Mouse (Mus musculus): ENCODE data around the gene Cbfa2t2. TPM values are rescaled to one million over a fixed set of nuclear protein-coding genes. Genes with fewer than 3 reads are reported as not detected.

Gene Cbfa2t2
- polyA plus RNA-seq, 1 experiment, result 8.5 TPM

GRCm38 (mm10) chr2:154549127-154549885 is 113.0 kb downstream of the Cbfa2t2 start:
- no peaks in the 10 kb centered on the region for H3K36me3 ChIP-seq (ENCODE audit: control insufficient read depth, insufficient read depth)
- H3K4me3 ChIP-seq (ENCODE audit: insufficient read depth, poor library complexity, severe bottlenecking), result peak overlapping the region; percentile 21
- no peaks in the 10 kb centered on the region for H3K27me3 ChIP-seq (ENCODE audit: control insufficient read depth, insufficient read depth, insufficient read length)
- no peaks in the 10 kb centered on the region for H3K79me2 ChIP-seq (ENCODE audit: control insufficient read depth, insufficient read depth)
- H3ac ChIP-seq (ENCODE audit: control insufficient read depth, insufficient read length, low read depth), result peak overlapping the region; percentile 59
- no peaks in the 10 kb centered on the region for H3K79me3 ChIP-seq (ENCODE audit: low read depth)
- TF ChIP-seq MYOG (IDR thresholded peaks at IDR 0.05; ENCODE audit: control insufficient read depth, extremely low read depth, insufficient read length), result no peak
- no peak for TF ChIP-seq CTCF (IDR thresholded peaks at IDR 0.05; ENCODE audit: control insufficient read depth, insufficient read depth, insufficient read length)
- TF ChIP-seq FOSL1 (IDR thresholded peaks at IDR 0.05; ENCODE audit: insufficient read depth, low read length, poor library complexity, severe bottlenecking), result no peak
- TF ChIP-seq MAX (IDR thresholded peaks at IDR 0.05), result no peak

- no peak overlapping the region for H3K4me3 ChIP-seq (ENCODE audit: insufficient read depth, poor library complexity, severe bottlenecking)
- no peak for TF ChIP-seq MYOG (IDR thresholded peaks at IDR 0.05; ENCODE audit: control insufficient read depth, extremely low read depth, insufficient read length)
- no peak for TF ChIP-seq MYOD1 (IDR thresholded peaks at IDR 0.05; ENCODE audit: control insufficient read depth, insufficient read length, low read depth)
- TF ChIP-seq CTCF (IDR thresholded peaks at IDR 0.05; ENCODE audit: control insufficient read depth, insufficient read depth, insufficient read length), result peak; percentile 35
- H3ac ChIP-seq (ENCODE audit: control insufficient read depth, insufficient read length, low read depth), result no peak overlapping the region
- H3K27me3 ChIP-seq (ENCODE audit: control insufficient read depth, insufficient read depth, insufficient read length), result no peaks in the 10 kb centered on the region
- no peaks in the 10 kb centered on the region for H3K79me2 ChIP-seq (ENCODE audit: control insufficient read depth, insufficient read depth)
- H3K36me3 ChIP-seq (ENCODE audit: control insufficient read depth, insufficient read depth), result no peaks in the 10 kb centered on the region
- H3K79me3 ChIP-seq (ENCODE audit: low read depth), result no peaks in the 10 kb centered on the region
Observed at GRCm38 (mm10) chr2:154549886-154550189, 113.6 kb downstream of the Cbfa2t2 start.

DNA sequence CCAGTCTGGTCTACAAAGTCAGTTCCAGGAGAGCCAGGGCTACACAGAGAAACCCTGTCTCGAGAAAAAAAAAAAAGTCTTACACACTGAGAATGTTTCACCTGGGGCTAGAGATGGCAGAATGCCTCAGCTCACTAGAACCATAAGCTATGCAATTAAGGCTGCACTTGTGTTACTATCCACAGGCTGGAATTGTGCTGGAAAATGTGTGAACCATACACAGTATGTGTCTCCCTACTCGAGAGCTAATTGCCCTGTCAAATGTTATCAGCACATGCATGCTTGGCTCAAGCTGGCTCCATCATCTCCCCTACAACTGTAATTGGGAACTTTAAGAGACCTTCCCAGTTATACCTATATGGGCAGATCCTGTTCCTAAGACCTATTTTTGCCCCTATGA is 114.7 kb downstream of the Cbfa2t2 start:
- Histone ChIP-seq H3ac (ENCODE audit: control insufficient read depth, insufficient read length, low read depth) (no peak overlapping the region), H3K27me3 (ENCODE audit: control insufficient read depth, insufficient read depth, insufficient read length) (no peaks in the 10 kb centered on the region), H3K4me3 (ENCODE audit: insufficient read depth, poor library complexity, severe bottlenecking) (no peak overlapping the region), H3K79me2 (ENCODE audit: control insufficient read depth, insufficient read depth) (no peaks in the 10 kb centered on the region), H3K36me3 (ENCODE audit: control insufficient read depth, insufficient read depth) (no peaks in the 10 kb centered on the region), H3K79me3 (ENCODE audit: low read depth) (no peaks in the 10 kb centered on the region)
- TF ChIP-seq MYOD1 (IDR thresholded peaks at IDR 0.05; ENCODE audit: control insufficient read depth, insufficient read length, low read depth) (no peak), CTCF (IDR thresholded peaks at IDR 0.05; ENCODE audit: control insufficient read depth, insufficient read depth, insufficient read length) (no peak), USF1 (IDR thresholded peaks at IDR 0.05; ENCODE audit: low read depth) (no peak), MAX (IDR thresholded peaks at IDR 0.05) (no peak), MYOG (IDR thresholded peaks at IDR 0.05; ENCODE audit: control insufficient read depth, extremely low read depth, insufficient read length) (no peak), CEBPB (IDR thresholded peaks at IDR 0.05; ENCODE audit: low read depth) (no peak), FOSL1 (IDR thresholded peaks at IDR 0.05; ENCODE audit: insufficient read depth, low read length, poor library complexity, severe bottlenecking) (no peak)

DNA sequence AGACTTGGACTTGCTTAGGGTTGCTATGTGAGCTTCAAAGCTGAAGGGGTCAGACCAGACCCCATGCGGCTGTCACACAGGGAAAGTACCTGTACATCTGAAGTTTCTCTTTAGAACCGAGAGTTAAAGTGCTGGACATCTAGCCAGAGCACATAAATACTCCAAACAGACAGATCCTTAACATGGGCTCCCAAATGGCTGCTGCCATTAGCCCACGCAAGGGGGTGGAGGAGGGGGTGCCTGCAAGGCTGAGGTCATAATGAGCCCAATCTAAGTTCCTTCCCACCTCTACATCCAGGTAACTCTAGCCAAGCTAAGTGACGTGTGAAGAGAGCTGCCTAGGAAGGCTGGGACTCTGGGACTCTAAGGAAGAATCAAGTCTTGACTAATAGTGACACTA is 115.2 kb downstream of the Cbfa2t2 start, which contains the start of gene Actl10:
Gene Actl10 (plus strand): TSS at position 301 of the 400 bp plus-strand sequence.
- Histone ChIP-seq H3K27me3 (ENCODE audit: control insufficient read depth, insufficient read depth, insufficient read length) (no peaks in the 10 kb centered on the region), H3K79me2 (ENCODE audit: control insufficient read depth, insufficient read depth) (no peaks in the 10 kb centered on the region), H3K36me3 (ENCODE audit: control insufficient read depth, insufficient read depth) (no peaks in the 10 kb centered on the region), H3K79me3 (ENCODE audit: low read depth) (no peaks in the 10 kb centered on the region), H3ac (ENCODE audit: control insufficient read depth, insufficient read length, low read depth) (no peak within 1 kb of the TSS), H3K4me3 (ENCODE audit: insufficient read depth, poor library complexity, severe bottlenecking) (no peak within 1 kb of the TSS)
- TF ChIP-seq MAX (IDR thresholded peaks at IDR 0.05) (no peak), MYOG (IDR thresholded peaks at IDR 0.05; ENCODE audit: control insufficient read depth, extremely low read depth, insufficient read length) (no peak), CEBPB (IDR thresholded peaks at IDR 0.05; ENCODE audit: low read depth) (no peak), FOSL1 (IDR thresholded peaks at IDR 0.05; ENCODE audit: insufficient read depth, low read length, poor library complexity, severe bottlenecking) (no peak), MYOD1 (IDR thresholded peaks at IDR 0.05; ENCODE audit: control insufficient read depth, insufficient read length, low read depth) (no peak), USF1 (IDR thresholded peaks at IDR 0.05; ENCODE audit: low read depth) (no peak), CTCF (IDR thresholded peaks at IDR 0.05; ENCODE audit: control insufficient read depth, insufficient read depth, insufficient read length) (no peak)

GRCm38 (mm10) chr2:154551927-154552326 is 115.6 kb downstream of the Cbfa2t2 start:
- Histone ChIP-seq H3K79me2 (ENCODE audit: control insufficient read depth, insufficient read depth) (no peaks in the 10 kb centered on the region), H3K79me3 (ENCODE audit: low read depth) (no peaks in the 10 kb centered on the region), H3K27me3 (ENCODE audit: control insufficient read depth, insufficient read depth, insufficient read length) (no peaks in the 10 kb centered on the region), H3ac (ENCODE audit: control insufficient read depth, insufficient read length, low read depth) (no peak overlapping the region), H3K4me3 (ENCODE audit: insufficient read depth, poor library complexity, severe bottlenecking) (no peak overlapping the region), H3K36me3 (ENCODE audit: control insufficient read depth, insufficient read depth) (no peaks in the 10 kb centered on the region)
- TF ChIP-seq FOSL1 (IDR thresholded peaks at IDR 0.05; ENCODE audit: insufficient read depth, low read length, poor library complexity, severe bottlenecking) (no peak), MYOG (IDR thresholded peaks at IDR 0.05; ENCODE audit: control insufficient read depth, extremely low read depth, insufficient read length) (no peak), MYOD1 (IDR thresholded peaks at IDR 0.05; ENCODE audit: control insufficient read depth, insufficient read length, low read depth) (no peak), CTCF (IDR thresholded peaks at IDR 0.05; ENCODE audit: control insufficient read depth, insufficient read depth, insufficient read length) (no peak), USF1 (IDR thresholded peaks at IDR 0.05; ENCODE audit: low read depth) (no peak), MAX (IDR thresholded peaks at IDR 0.05) (no peak), CEBPB (IDR thresholded peaks at IDR 0.05; ENCODE audit: low read depth) (no peak)

DNA sequence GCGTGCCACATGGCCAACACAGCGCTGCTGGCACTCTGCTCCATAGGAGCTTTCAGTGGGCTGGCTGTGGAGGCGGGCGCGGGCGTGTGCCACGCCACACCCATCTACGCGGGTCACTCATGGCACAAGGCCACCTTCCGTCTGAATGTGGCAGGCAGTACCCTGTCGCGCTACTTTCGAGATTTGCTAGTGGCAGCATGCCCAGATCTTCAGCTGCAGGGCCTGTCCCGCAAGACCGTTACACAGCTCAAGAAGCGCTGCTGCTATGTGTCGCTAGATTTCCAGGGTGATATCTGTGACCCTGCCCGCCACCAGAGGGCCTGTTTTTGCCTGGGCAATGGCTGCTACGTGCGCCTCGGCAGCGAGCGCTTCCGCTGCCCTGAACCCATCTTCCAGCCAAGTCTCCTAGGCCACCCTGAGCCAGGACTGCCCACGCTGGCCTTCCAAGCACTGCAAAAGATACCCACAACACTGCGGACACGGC is 116.2 kb downstream of the Cbfa2t2 start:
- TF ChIP-seq MAX (IDR thresholded peaks at IDR 0.05), result no peak
- TF ChIP-seq CTCF (IDR thresholded peaks at IDR 0.05; ENCODE audit: control insufficient read depth, insufficient read depth, insufficient read length), result peak; percentile 35
- no peaks in the 10 kb centered on the region for H3K79me3 ChIP-seq (ENCODE audit: low read depth)
- H3K4me3 ChIP-seq (ENCODE audit: insufficient read depth, poor library complexity, severe bottlenecking), result no peak overlapping the region
- no peaks in the 10 kb centered on the region for H3K27me3 ChIP-seq (ENCODE audit: control insufficient read depth, insufficient read depth, insufficient read length)
- H3ac ChIP-seq (ENCODE audit: control insufficient read depth, insufficient read length, low read depth), result no peak overlapping the region
- no peaks in the 10 kb centered on the region for H3K36me3 ChIP-seq (ENCODE audit: control insufficient read depth, insufficient read depth)
- no peaks in the 10 kb centered on the region for H3K79me2 ChIP-seq (ENCODE audit: control insufficient read depth, insufficient read depth)

Data from C2C12 (cell line).